Comparison of ENCODE assay signal across 8 mouse cellular contexts in the genomic region with DNA sequence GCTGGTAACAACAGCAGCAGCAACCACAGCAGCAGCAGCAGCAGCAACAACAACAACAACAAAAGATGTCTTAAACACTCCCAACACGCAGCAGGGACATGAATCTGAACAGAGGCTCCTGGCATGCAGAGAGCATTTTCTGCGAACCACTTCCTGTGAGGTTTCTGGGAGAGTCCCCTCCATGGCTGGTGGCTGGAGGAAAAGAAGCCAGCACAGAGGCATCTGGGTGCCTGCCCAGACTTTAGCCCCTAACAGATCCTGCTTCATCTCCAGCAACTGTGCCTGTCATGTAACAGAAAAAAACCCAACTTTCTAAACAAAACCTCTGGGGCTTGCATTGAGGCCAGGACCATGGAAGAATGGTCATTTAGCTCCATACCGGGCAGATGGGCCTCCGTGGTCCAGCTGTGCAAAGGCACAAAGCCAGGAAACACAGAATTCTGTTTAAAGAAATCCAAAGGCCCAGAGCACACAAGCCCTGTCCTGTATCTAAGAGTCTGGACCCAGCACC. TPM values are rescaled to one million over a fixed set of nuclear protein-coding genes. Genes with fewer than 3 reads are reported as not detected.
A peak's percentile ranks its signal among the peaks of the same experiment; 100 is the strongest.
DNase-seq lines count a peak whose midpoint lies in the region; ATAC-seq lines count a peak whose summit lies in the region.

No protein-coding gene starts in this region.

- no peaks in the 10 kb centered on the region for H3K9me3 ChIP-seq in midbrain, embryonic 16.5 days (replicated peaks; ENCODE audit: control insufficient read depth, low read length, poor library complexity, severe bottlenecking)
- no peaks in the 10 kb centered on the region for H3K9me3 ChIP-seq in midbrain, embryonic 11.5 days (ENCODE audit: control insufficient read depth, low read length)
- H3K9me3 ChIP-seq in intestine, embryonic 16.5 days (ENCODE audit: control insufficient read depth, low read length) = no peaks in the 10 kb centered on the region

- no peak overlapping the region for H3K9ac ChIP-seq in midbrain, embryonic 16.5 days (ENCODE audit: low read depth, low read length)
- H3K9ac ChIP-seq in midbrain, embryonic 11.5 days (ENCODE audit: low read length) = no peak overlapping the region
- peak overlapping the region; percentile 46; the same call in 1 of the 2 replicates for H3K9ac ChIP-seq in intestine, embryonic 16.5 days (ENCODE audit: low read depth, low read length)

- 48% methylated on average over 4 of the region's 4 CpGs for WGBS in midbrain, embryonic 16.5 days
- 70% methylated on average over 4 of the region's 4 CpGs for WGBS in midbrain, embryonic 11.5 days
- WGBS in intestine, embryonic 16.5 days = 38% methylated on average over 4 of the region's 4 CpGs

- H3K4me1 ChIP-seq in midbrain, embryonic 16.5 days (ENCODE audit: control insufficient read depth, insufficient read depth, low read length) = peaks cover 5% of the 10 kb centered on the region; the same call in 1 of the 2 replicates
- H3K4me1 ChIP-seq in midbrain, embryonic 11.5 days (ENCODE audit: control insufficient read depth, insufficient read depth, low read length) = no peaks in the 10 kb centered on the region; the same call in 1 of the 2 replicates
- H3K4me1 ChIP-seq in intestine, embryonic 16.5 days (ENCODE audit: control insufficient read depth, insufficient read depth, low read length) = peaks cover 39% of the 10 kb centered on the region

- H3K4me3 ChIP-seq in midbrain, embryonic 16.5 days (ENCODE audit: low read depth, low read length) = no peak overlapping the region
- H3K4me3 ChIP-seq in midbrain, embryonic 11.5 days (ENCODE audit: low read depth, low read length) = no peak overlapping the region
- H3K4me3 ChIP-seq in intestine, embryonic 16.5 days (ENCODE audit: low read length) = no peak overlapping the region

- no peak overlapping the region for H3K4me2 ChIP-seq in midbrain, embryonic 16.5 days (ENCODE audit: low read length)
- H3K4me2 ChIP-seq in midbrain, embryonic 11.5 days = no peak overlapping the region
- 0 out of 2 replicates have a peak overlapping the region, but pooled peaks have one; percentile 17 for H3K4me2 ChIP-seq in intestine, embryonic 16.5 days (ENCODE audit: low read depth, low read length)

- H3K36me3 ChIP-seq in midbrain, embryonic 16.5 days (ENCODE audit: control insufficient read depth, insufficient read depth, low read length) = no peaks in the 10 kb centered on the region
- no peaks in the 10 kb centered on the region for H3K36me3 ChIP-seq in midbrain, embryonic 11.5 days (ENCODE audit: control insufficient read depth, insufficient read depth, low read length)
- no peaks in the 10 kb centered on the region for H3K36me3 ChIP-seq in intestine, embryonic 16.5 days (ENCODE audit: control insufficient read depth, insufficient read depth, low read length)

- H3K27me3 ChIP-seq in midbrain, embryonic 16.5 days (ENCODE audit: control insufficient read depth, insufficient read depth, low read depth, low read length) = no peaks in the 10 kb centered on the region
- no peaks in the 10 kb centered on the region for H3K27me3 ChIP-seq in midbrain, embryonic 11.5 days (ENCODE audit: control insufficient read depth, insufficient read depth, low read length)
- H3K27me3 ChIP-seq in intestine, embryonic 16.5 days (replicated peaks; ENCODE audit: control insufficient read depth, insufficient read depth, low read length) = no peaks in the 10 kb centered on the region

- ATAC-seq in midbrain, embryonic 16.5 days = no peak
- no peak for ATAC-seq in midbrain, embryonic 11.5 days (ENCODE audit: low FRiP score)
- ATAC-seq in intestine, embryonic 16.5 days = peak; percentile 36
- 0 out of 2 replicates have a peak, but pooled peaks have one; percentile 15 for ATAC-seq in megakaryocyte progenitor cell, adult 5-6 weeks (replicated peaks; ENCODE audit: poor library complexity)
- ATAC-seq in frontal cortex, adult (ENCODE audit: low TSS enrichment) = no peak

- DNase-seq in midbrain, embryonic 11.5 days (ENCODE audit: low spot score, missing footprints) = no peak
- peak; percentile 99 for DNase-seq in heart, adult 11 months
- no peak for DNase-seq in adrenal gland, postnatal 10 days
- DNase-seq in testis, postnatal 10 days (ENCODE audit: low spot score) = no peak

- H3K27ac ChIP-seq in midbrain, embryonic 16.5 days (ENCODE audit: low read length) = peak overlapping the region; percentile 58; the same call in 1 of the 2 replicates
- no peak overlapping the region for H3K27ac ChIP-seq in midbrain, embryonic 11.5 days (ENCODE audit: low read depth, low read length)
- peak overlapping the region; percentile 91 for H3K27ac ChIP-seq in intestine, embryonic 16.5 days (ENCODE audit: low read length)

RNA-seq across cellular contexts. Expression of a gene that starts 34.4 kb away (rescaled TPM):
- 33.8 and 37.8 TPM in 2 replicates for polyA plus RNA-seq in midbrain, embryonic 16.5 days (2015; fragmentation: Nextera tagmentation; extraction: Ambion mirVana)
- 28.5 and 34.1 TPM in 2 replicates for polyA plus RNA-seq in midbrain, embryonic 11.5 days (2014; fragmentation: Nextera tagmentation; extraction: Ambion mirVana)
- 39.1 and 50.2 TPM in 2 replicates for polyA plus RNA-seq in intestine, embryonic 16.5 days (2015; fragmentation: Nextera tagmentation; extraction: Ambion mirVana)
- 0.22 and 0.29 TPM in 2 replicates for total RNA-seq in megakaryocyte progenitor cell, adult 5-6 weeks (2015)
- 0.46 and 0.64 TPM in 2 replicates for total RNA-seq in megakaryocyte progenitor cell, adult 5-6 weeks (2017)
- total RNA-seq in adrenal gland, postnatal 10 days (2021) = 100 to 1,000 TPM; 322 to 338 TPM

RNA-seq across cellular contexts. Expression of a gene that starts 34.5 kb away (rescaled TPM):
- 73.6 and 83.1 TPM in 2 replicates for polyA plus RNA-seq in midbrain, embryonic 16.5 days (2015; fragmentation: Nextera tagmentation; extraction: Ambion mirVana)
- 105 and 115 TPM in 2 replicates for polyA plus RNA-seq in midbrain, embryonic 11.5 days (2014; fragmentation: Nextera tagmentation; extraction: Ambion mirVana)
- 136 and 172 TPM in 2 replicates for polyA plus RNA-seq in intestine, embryonic 16.5 days (2015; fragmentation: Nextera tagmentation; extraction: Ambion mirVana)
- 0.29 and 0.32 TPM in 2 replicates for total RNA-seq in megakaryocyte progenitor cell, adult 5-6 weeks (2015)
- 0.08 and 1.8 TPM in 2 replicates for total RNA-seq in megakaryocyte progenitor cell, adult 5-6 weeks (2017)
- 100 to 1,000 TPM; 677 to 700 TPM for total RNA-seq in adrenal gland, postnatal 10 days (2021)

Comparison
In these comparisons a context has a peak if more than half of its experiments do, and no peak if none do; other contexts are left out.
1. ATAC-seq: peak in intestine, embryonic 16.5 days (single experiment) and megakaryocyte progenitor cell, adult 5-6 weeks (single experiment); none in midbrain, embryonic 16.5 days (single experiment), midbrain, embryonic 11.5 days (single experiment) and frontal cortex, adult (single experiment).